Mouse (Mus musculus): ENCODE data around the gene Dock4. TPM values are rescaled to one million over a fixed set of nuclear protein-coding genes. Genes with fewer than 3 reads are reported as not detected.
A peak's percentile ranks its signal among the peaks of the same experiment; 100 is the strongest.

Dock4 gene
- polyA plus RNA-seq, 1 experiment from 2014 or later: 13.3 TPM

- H3K9me3 ChIP-seq (ENCODE audit: low read length): no peaks in the 10 kb centered on the region
- H3K27ac ChIP-seq (ENCODE audit: low read length): no peak overlapping the region
- 32% methylated on average over 5 of the region's 5 CpGs for WGBS
- no peak overlapping the region for H3K4me2 ChIP-seq (replicated peaks; ENCODE audit: low read depth, low read length)
- no peaks in the 10 kb centered on the region for H3K27me3 ChIP-seq (ENCODE audit: insufficient read depth, low read length)
- no peak for ATAC-seq (ENCODE audit: low FRiP score, low TSS enrichment)
- no peak overlapping the region for H3K9ac ChIP-seq (replicated peaks; ENCODE audit: low read length)
- no peaks in the 10 kb centered on the region for H3K4me1 ChIP-seq (ENCODE audit: insufficient read depth, low read length)
- no peaks in the 10 kb centered on the region for H3K36me3 ChIP-seq (ENCODE audit: insufficient read depth, low read length)
- no peak overlapping the region for H3K4me3 ChIP-seq (ENCODE audit: low read length)
Measured at GRCm38 (mm10) chr12:40656438-40656837, 210.7 kb downstream of the Dock4 start.

- Histone ChIP-seq H3K9ac (replicated peaks; ENCODE audit: low read length) (no peak overlapping the region), H3K27ac (ENCODE audit: low read length) (no peak overlapping the region), H3K27me3 (ENCODE audit: insufficient read depth, low read length) (no peaks in the 10 kb centered on the region), H3K36me3 (ENCODE audit: insufficient read depth, low read length) (no peaks in the 10 kb centered on the region), H3K4me2 (replicated peaks; ENCODE audit: low read depth, low read length) (no peak overlapping the region), H3K4me1 (ENCODE audit: insufficient read depth, low read length) (no peaks in the 10 kb centered on the region), H3K4me3 (ENCODE audit: low read length) (no peak overlapping the region), H3K9me3 (ENCODE audit: low read length) (no peaks in the 10 kb centered on the region)
- 79% methylated on average over 4 of the region's 4 CpGs for WGBS
- ATAC-seq (ENCODE audit: low FRiP score, low TSS enrichment): no peak
Measured at GRCm38 (mm10) chr12:40657229-40657885, 211.6 kb downstream of the Dock4 start.

GRCm38 (mm10) chr12:40659689-40660088, 213.9 kb downstream of the Dock4 start:
- Histone ChIP-seq H3K4me2 (replicated peaks; ENCODE audit: low read depth, low read length) (no peak overlapping the region), H3K4me1 (ENCODE audit: insufficient read depth, low read length) (no peaks in the 10 kb centered on the region), H3K9me3 (ENCODE audit: low read length) (no peaks in the 10 kb centered on the region), H3K36me3 (ENCODE audit: insufficient read depth, low read length) (no peaks in the 10 kb centered on the region), H3K4me3 (ENCODE audit: low read length) (no peak overlapping the region), H3K27ac (ENCODE audit: low read length) (no peak overlapping the region), H3K27me3 (ENCODE audit: insufficient read depth, low read length) (no peaks in the 10 kb centered on the region), H3K9ac (replicated peaks; ENCODE audit: low read length) (no peak overlapping the region)
- 0 out of 2 replicates have a peak, but pooled peaks have one; percentile 74 for ATAC-seq (ENCODE audit: low FRiP score, low TSS enrichment)
- 60% methylated on average over 6 of the region's 6 CpGs for WGBS

GRCm38 (mm10) chr12:40669460-40669859, 223.7 kb downstream of the Dock4 start:
- no peaks in the 10 kb centered on the region for H3K4me1 ChIP-seq (ENCODE audit: insufficient read depth, low read length)
- whole genome bisulfite sequencing: 90% methylated on average over 2 of the region's 2 CpGs
- no peak overlapping the region for H3K27ac ChIP-seq (ENCODE audit: low read length)
- no peaks in the 10 kb centered on the region for H3K9me3 ChIP-seq (ENCODE audit: low read length)
- H3K4me2 ChIP-seq (replicated peaks; ENCODE audit: low read depth, low read length): no peak overlapping the region
- H3K27me3 ChIP-seq (ENCODE audit: insufficient read depth, low read length): no peaks in the 10 kb centered on the region
- H3K4me3 ChIP-seq (ENCODE audit: low read length): no peak overlapping the region
- 0 out of 2 replicates have a peak, but pooled peaks cover 2% of the 10 kb centered on the region for H3K36me3 ChIP-seq (ENCODE audit: insufficient read depth, low read length)
- no peak overlapping the region for H3K9ac ChIP-seq (replicated peaks; ENCODE audit: low read length)
- no peak for ATAC-seq (ENCODE audit: low FRiP score, low TSS enrichment)

- H3K36me3 ChIP-seq (ENCODE audit: insufficient read depth, low read length): 0 out of 2 replicates have a peak, but pooled peaks cover 2% of the 10 kb centered on the region
- no peaks in the 10 kb centered on the region for H3K27me3 ChIP-seq (ENCODE audit: insufficient read depth, low read length)
- H3K4me1 ChIP-seq (ENCODE audit: insufficient read depth, low read length): no peaks in the 10 kb centered on the region
- ATAC-seq (ENCODE audit: low FRiP score, low TSS enrichment): no peak
- no peaks in the 10 kb centered on the region for H3K9me3 ChIP-seq (ENCODE audit: low read length)
- H3K9ac ChIP-seq (replicated peaks; ENCODE audit: low read length): no peak overlapping the region
- H3K4me3 ChIP-seq (ENCODE audit: low read length): no peak overlapping the region
- H3K27ac ChIP-seq (ENCODE audit: low read length): no peak overlapping the region
- no peak overlapping the region for H3K4me2 ChIP-seq (replicated peaks; ENCODE audit: low read depth, low read length)
Measured at GRCm38 (mm10) chr12:40670766-40671165, 225.0 kb downstream of the Dock4 start.

GRCm38 (mm10) chr12:40679713-40680112, 234.0 kb downstream of the Dock4 start:
- Histone ChIP-seq H3K36me3 (ENCODE audit: insufficient read depth, low read length) (0 out of 2 replicates have a peak, but pooled peaks cover 2% of the 10 kb centered on the region), H3K4me2 (replicated peaks; ENCODE audit: low read depth, low read length) (no peak overlapping the region), H3K9me3 (ENCODE audit: low read length) (0 out of 2 replicates have a peak, but pooled peaks cover 3% of the 10 kb centered on the region), H3K27ac (ENCODE audit: low read length) (no peak overlapping the region), H3K27me3 (ENCODE audit: insufficient read depth, low read length) (no peaks in the 10 kb centered on the region), H3K4me3 (ENCODE audit: low read length) (no peak overlapping the region), H3K9ac (replicated peaks; ENCODE audit: low read length) (no peak overlapping the region), H3K4me1 (ENCODE audit: insufficient read depth, low read length) (no peaks in the 10 kb centered on the region)
- 50% methylated on average over 4 of the region's 4 CpGs for WGBS
- ATAC-seq (ENCODE audit: low FRiP score, low TSS enrichment): no peak

- 0 out of 2 replicates have a peak, but pooled peaks cover 3% of the 10 kb centered on the region for H3K9me3 ChIP-seq (ENCODE audit: low read length)
- no peak overlapping the region for H3K27ac ChIP-seq (ENCODE audit: low read length)
- ATAC-seq (ENCODE audit: low FRiP score, low TSS enrichment): no peak
- 85% methylated on average over 1 of the region's 1 CpGs for WGBS
- H3K9ac ChIP-seq (replicated peaks; ENCODE audit: low read length): no peak overlapping the region
- 0 out of 2 replicates have a peak, but pooled peaks cover 2% of the 10 kb centered on the region for H3K36me3 ChIP-seq (ENCODE audit: insufficient read depth, low read length)
- no peak overlapping the region for H3K4me3 ChIP-seq (ENCODE audit: low read length)
- H3K27me3 ChIP-seq (ENCODE audit: insufficient read depth, low read length): no peaks in the 10 kb centered on the region
- no peaks in the 10 kb centered on the region for H3K4me1 ChIP-seq (ENCODE audit: insufficient read depth, low read length)
- H3K4me2 ChIP-seq (replicated peaks; ENCODE audit: low read depth, low read length): no peak overlapping the region
Measured at GRCm38 (mm10) chr12:40680551-40680950, 234.8 kb downstream of the Dock4 start.

- ATAC-seq (ENCODE audit: low FRiP score, low TSS enrichment): no peak
Measured at GRCm38 (mm10) chr12:40691444-40691843, 245.7 kb downstream of the Dock4 start.

GRCm38 (mm10) chr12:40694082-40694721, 248.4 kb downstream of the Dock4 start:
- Histone ChIP-seq H3K27ac (ENCODE audit: low read length) (peak overlapping the region; percentile 36; the same call in 1 of the 2 replicates), H3K4me1 (ENCODE audit: insufficient read depth, low read length) (0 out of 2 replicates have a peak, but pooled peaks cover 3% of the 10 kb centered on the region), H3K36me3 (ENCODE audit: insufficient read depth, low read length) (no peaks in the 10 kb centered on the region), H3K9ac (replicated peaks; ENCODE audit: low read length) (no peak overlapping the region), H3K4me3 (ENCODE audit: low read length) (no peak overlapping the region), H3K9me3 (ENCODE audit: low read length) (no peaks in the 10 kb centered on the region), H3K4me2 (replicated peaks; ENCODE audit: low read depth, low read length) (no peak overlapping the region), H3K27me3 (ENCODE audit: insufficient read depth, low read length) (no peaks in the 10 kb centered on the region)
- 40% methylated on average over 2 of the region's 2 CpGs for WGBS
- no peak for ATAC-seq (ENCODE audit: low FRiP score, low TSS enrichment)

More at GRCm38 (mm10) chr12:40691444-40691843, 245.7 kb downstream of the Dock4 start:
- Histone ChIP-seq H3K4me1 (ENCODE audit: insufficient read depth, low read length) (0 out of 2 replicates have a peak, but pooled peaks cover 3% of the 10 kb centered on the region), H3K9ac (replicated peaks; ENCODE audit: low read length) (no peak overlapping the region), H3K36me3 (ENCODE audit: insufficient read depth, low read length) (no peaks in the 10 kb centered on the region), H3K4me2 (replicated peaks; ENCODE audit: low read depth, low read length) (no peak overlapping the region), H3K27ac (ENCODE audit: low read length) (no peak overlapping the region), H3K27me3 (ENCODE audit: insufficient read depth, low read length) (no peaks in the 10 kb centered on the region), H3K9me3 (ENCODE audit: low read length) (no peaks in the 10 kb centered on the region), H3K4me3 (ENCODE audit: low read length) (no peak overlapping the region)
- WGBS: 88% methylated on average over 4 of the region's 4 CpGs

- H3K4me3 ChIP-seq (ENCODE audit: low read length): no peak overlapping the region
- ATAC-seq (ENCODE audit: low FRiP score, low TSS enrichment): no peak
- H3K9me3 ChIP-seq (ENCODE audit: low read length): no peaks in the 10 kb centered on the region
- 0 out of 2 replicates have a peak, but pooled peaks cover 3% of the 10 kb centered on the region for H3K4me1 ChIP-seq (ENCODE audit: insufficient read depth, low read length)
- 91% methylated on average over 4 of the region's 4 CpGs for WGBS
- H3K27ac ChIP-seq (ENCODE audit: low read length): no peak overlapping the region
- no peaks in the 10 kb centered on the region for H3K36me3 ChIP-seq (ENCODE audit: insufficient read depth, low read length)
- H3K4me2 ChIP-seq (replicated peaks; ENCODE audit: low read depth, low read length): no peak overlapping the region
- no peak overlapping the region for H3K9ac ChIP-seq (replicated peaks; ENCODE audit: low read length)
- H3K27me3 ChIP-seq (ENCODE audit: insufficient read depth, low read length): no peaks in the 10 kb centered on the region
Measured at GRCm38 (mm10) chr12:40698330-40698729, 252.6 kb downstream of the Dock4 start.

All from kidney, embryonic 16.5 days (tissue).